Mouse (Mus musculus) ovary, adult 18-20 months (tissue): Measurements from ENCODE around the gene Sall2.
"Not testable (repeated sequence)": the region's sequence is repeated elsewhere in the genome, so short reads cannot be mapped to it uniquely, and the experiment has no call there.

Experiments
- DNase-seq: peaks from one replicate; pipeline ENCODE4 v3.0.0; 2022; ENCODE audit warnings: low spot score, mixed read lengths

Sall2 gene

DNA sequence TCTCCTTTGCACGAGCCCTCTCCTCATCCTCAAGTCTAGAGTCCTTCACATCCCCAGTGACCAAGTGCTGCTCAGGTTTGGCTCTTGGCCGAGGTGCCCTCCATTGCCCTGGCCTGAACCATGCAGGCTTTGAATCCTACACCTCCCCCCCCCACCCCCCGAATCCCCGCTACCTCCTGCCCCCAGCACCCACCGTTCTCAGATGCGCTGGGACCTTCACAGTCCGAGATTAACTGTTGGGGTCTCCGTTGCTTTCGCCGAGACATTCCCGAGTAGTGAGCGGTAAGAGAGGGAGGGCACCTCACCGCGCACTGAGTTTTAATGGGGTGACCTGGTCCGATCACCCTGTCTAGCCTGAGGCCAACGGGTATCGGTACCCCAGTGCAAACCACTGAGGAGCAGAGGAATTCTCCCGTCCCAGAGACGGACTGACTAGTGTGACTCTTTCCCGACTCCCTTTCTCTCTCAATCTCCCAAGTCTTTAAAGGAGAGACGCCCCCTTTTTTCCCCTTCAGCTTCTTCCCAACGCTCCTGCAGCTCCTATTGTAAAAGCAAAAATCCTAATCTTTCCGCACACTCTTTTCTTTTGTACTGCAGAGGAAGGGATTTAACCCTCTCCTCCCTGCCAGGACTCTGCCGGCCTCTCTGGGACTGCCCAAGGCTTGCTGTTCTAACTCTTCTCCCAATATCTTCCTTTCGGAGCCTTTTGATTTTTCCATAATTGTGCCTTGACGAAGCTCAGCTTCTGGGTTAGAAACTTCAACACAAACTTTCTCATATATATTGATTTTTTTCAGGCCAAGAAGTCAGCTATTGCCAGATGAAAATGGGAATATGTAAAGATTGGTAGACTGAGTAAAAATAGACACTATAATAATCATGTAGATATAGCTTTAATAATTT is at the start of gene Sall2:
Gene Sall2 (minus strand): TSS at position 853 of the 903 bp plus-strand sequence.
- DNase-seq: no peak

- DNase-seq: no peak
Observed at GRCm38 (mm10) chr14:52368741-52369140, 40.2 kb upstream of the Sall2 start.

DNA sequence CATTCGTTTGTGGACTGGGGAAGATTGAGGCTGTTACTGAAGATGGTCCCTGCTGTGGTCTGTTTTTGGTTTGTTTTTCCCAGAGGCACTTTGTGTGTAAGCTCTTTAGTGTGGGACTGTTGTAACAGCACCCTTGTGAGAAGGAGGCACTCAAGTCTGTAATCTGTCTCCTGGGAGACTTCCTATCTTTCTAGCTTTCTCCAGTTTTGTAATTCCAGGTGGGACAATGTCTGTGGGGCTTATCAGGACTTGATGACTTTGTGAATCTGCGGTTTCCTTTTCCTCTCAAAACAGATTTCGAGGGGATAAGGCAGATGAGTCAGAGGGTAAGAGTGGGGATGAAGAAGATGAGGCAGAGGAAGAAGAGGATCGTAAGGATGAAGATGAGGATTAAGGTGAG is 27.7 kb upstream of the Sall2 start, which contains the start of gene Olfr1513:
Gene Olfr1513 (minus strand): TSS at position 101 of the 400 bp plus-strand sequence.
- DNase-seq: no peak

DNA sequence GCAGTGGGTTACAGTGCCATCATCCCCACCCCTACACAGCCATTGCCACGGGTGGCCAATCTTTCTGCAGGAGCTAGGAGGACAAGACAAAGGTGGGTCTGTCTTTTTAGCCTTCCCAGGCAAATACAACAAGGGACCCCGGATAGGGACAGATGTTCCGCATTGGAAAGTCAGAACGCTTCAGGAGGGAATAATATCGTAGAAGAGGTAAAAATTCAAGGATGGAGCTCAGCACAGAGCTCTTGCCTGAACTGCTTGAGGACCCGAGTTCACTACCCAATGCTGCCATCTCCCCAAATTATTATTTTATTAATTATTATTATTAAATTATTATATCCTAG is 10.9 kb upstream of the Sall2 start:
- no peak for DNase-seq

- no peak for DNase-seq
Observed at GRCm38 (mm10) chr14:52338751-52339511, 10.4 kb upstream of the Sall2 start.

GRCm38 (mm10) chr14:52332171-52332570 is 3.6 kb upstream of the Sall2 start:
- no peak for DNase-seq

GRCm38 (mm10) chr14:52331069-52331750 is 2.6 kb upstream of the Sall2 start:
- no peak for DNase-seq

DNA sequence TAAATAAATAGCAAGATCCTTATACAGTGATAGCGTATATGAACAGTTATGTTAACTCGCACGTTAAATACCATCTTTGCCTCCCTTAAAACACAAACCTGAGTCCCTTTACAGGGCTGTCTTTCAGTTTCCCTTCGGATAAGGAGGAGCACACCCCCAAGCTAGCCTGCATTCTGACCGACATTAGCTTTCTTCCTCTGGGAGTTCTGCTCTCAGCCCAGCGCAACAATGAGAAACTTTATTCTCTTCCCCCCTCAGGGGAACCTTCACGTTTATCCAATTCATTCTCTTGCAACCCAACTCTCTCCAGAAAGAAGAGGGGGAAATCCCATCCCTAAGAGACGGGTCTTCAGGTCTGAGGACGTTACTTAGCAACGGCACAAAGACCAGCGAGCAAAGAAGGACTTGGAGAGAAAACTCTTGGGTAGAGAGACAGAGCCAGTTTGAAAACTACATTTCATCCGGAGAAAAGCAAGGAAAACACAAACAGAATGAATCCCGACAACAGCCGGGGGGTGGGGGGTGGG is 1.1 kb downstream of the Sall2 start:
- no peak for DNase-seq

- DNase-seq: no peak
Observed at GRCm38 (mm10) chr14:52325890-52326289, 2.7 kb downstream of the Sall2 start.

GRCm38 (mm10) chr14:52319361-52319760 is 9.2 kb downstream of the Sall2 start:
- DNase-seq: no peak

GRCm38 (mm10) chr14:52316441-52317225 is 11.9 kb downstream of the Sall2 start:
- peak; percentile 9 for DNase-seq

DNA sequence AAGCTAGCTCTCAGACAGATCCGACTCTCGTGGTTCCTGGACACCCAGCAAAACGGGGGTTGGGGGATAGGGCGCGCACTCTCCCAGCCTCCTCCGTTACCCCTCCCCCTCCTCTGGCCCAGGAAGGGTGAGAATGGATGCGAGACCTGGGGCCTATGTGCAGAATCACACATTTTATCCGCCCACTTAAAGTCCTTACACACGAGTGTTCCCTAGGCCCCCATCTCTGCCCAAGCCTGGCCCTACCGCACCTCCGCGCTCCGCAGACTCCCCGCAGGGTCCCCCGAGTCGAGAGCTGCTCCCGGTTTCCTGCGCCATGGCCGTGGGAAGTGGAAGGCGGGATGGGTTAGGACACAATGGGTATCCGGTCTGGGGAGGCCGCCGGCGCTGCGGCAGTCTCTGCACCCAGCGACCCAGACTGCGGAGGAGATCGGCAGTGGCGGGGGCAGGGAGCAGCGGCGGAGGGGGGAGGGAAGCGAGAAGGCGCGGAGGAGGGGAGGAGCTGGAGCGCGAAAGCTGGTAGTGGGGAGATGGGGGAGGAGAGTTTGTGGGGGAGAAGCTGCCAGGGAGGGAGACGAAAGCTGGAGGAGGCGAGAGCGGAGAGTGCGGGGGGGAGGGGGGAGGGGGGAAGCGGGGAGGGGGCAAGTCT is 12.6 kb downstream of the Sall2 start:
- DNase-seq: peak; percentile 72

GRCm38 (mm10) chr14:52315283-52315780 is 13.2 kb downstream of the Sall2 start:
- DNase-seq: no peak

GRCm38 (mm10) chr14:52314808-52315150 is 13.8 kb downstream of the Sall2 start:
- no peak for DNase-seq

GRCm38 (mm10) chr14:52313931-52314807 is 14.4 kb downstream of the Sall2 start:
- DNase-seq: no peak

- no peak for DNase-seq
Observed at GRCm38 (mm10) chr14:52310906-52311305, 17.7 kb downstream of the Sall2 start.

DNA sequence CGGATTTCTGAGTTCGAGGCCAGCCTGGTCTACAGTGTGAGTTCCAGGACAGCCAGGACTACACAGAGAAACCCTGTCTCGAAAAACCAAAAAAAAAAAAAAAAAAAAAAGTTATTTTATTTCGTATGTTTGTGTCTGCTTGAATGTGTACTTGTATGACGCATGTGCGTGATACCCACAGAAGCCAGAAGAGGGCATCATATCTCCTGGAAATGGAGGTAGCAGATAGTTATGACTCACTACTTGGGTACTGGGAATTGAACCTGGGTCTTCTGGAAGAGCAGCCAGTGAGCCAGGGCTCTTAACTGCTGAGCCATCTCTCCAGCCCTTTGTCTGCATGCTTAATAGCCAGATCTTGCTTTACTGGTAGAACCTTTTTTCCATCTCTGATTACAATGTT is 18.2 kb downstream of the Sall2 start:
- DNase-seq: not testable (repeated sequence)

DNA sequence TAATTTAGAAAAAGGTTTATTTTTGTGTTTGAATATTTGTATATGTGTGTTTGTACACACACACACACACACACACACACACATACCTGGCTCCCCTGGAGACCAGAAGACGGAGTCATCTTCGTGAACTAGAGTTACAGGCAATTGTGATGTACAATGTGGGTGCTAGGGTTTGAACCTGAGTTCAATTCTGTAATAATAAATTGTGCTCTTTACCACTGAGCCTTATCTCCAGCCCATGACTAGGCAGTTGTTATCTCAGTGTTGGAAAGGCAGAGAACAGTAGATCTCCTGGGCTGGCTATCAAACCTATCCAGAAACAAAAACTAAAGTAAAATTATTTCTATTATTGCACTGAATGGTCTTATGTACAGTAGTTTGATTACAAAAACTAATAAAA is 22.5 kb downstream of the Sall2 start:
- no peak for DNase-seq

- peak; percentile 86 for DNase-seq
Observed at GRCm38 (mm10) chr14:52304644-52305271, 23.8 kb downstream of the Sall2 start, which contains the start of gene Mettl3. Mettl3 (minus strand) TSS chr14:52305128.
